ENCODE assay signal across 7 mouse cellular contexts in genomic region chr13:60019291-60020174, GRCm38 (mm10).
A peak's percentile ranks its signal among the peaks of the same experiment; 100 is the strongest.
DNase-seq lines count a peak whose midpoint lies in the region; ATAC-seq and TF ChIP-seq lines count a peak whose summit lies in the region.

No protein-coding gene starts in this region.

- no peaks in the 10 kb centered on the region for H3K27me3 ChIP-seq in heart, adult 2 months (ENCODE audit: control insufficient read depth, insufficient read depth, low read length)

- H3K36me3 ChIP-seq in heart, adult 2 months (ENCODE audit: control insufficient read depth, insufficient read depth, low read length) = peaks cover 2% of the 10 kb centered on the region; the same call in 1 of the 2 replicates

- H3K9ac ChIP-seq in heart, adult 2 months (ENCODE audit: low read depth, low read length) = no peak overlapping the region

- TF ChIP-seq CTCF in heart, adult 2 months (IDR thresholded peaks at IDR 0.05) = no peak

- no peak for TF ChIP-seq POLR2A in heart, adult 2 months (IDR thresholded peaks at IDR 0.05; ENCODE audit: insufficient read depth, low read depth, low read length)

- peak; percentile 93 for DNase-seq in NIH3T3 (ENCODE audit: low read depth)
- peak; percentile 72 for DNase-seq in adrenal gland, postnatal 10 days
- DNase-seq in heart, adult 2 months = peak; percentile 53 to 72
- DNase-seq in kidney, postnatal 25 days = peak; percentile 33 to 59
- DNase-seq in frontal cortex, postnatal 10 days (ENCODE audit: low spot score in 2 of 2) = no peak

- WGBS in heart, adult 2 months = 33% methylated on average over 13 of the region's 13 CpGs

- no peak for TF ChIP-seq EP300 in heart, adult 2 months (IDR thresholded peaks at IDR 0.05; ENCODE audit: insufficient read depth, low read depth, low read length)

- peak overlapping the region; percentile 61 for H3K27ac ChIP-seq in heart, adult 2 months

- ATAC-seq in activated CD4-positive, CD25-positive, alpha-beta regulatory T cell, adult 4 months = no peak
- ATAC-seq in frontal cortex, adult (ENCODE audit: low TSS enrichment) = no peak

- intact Hi-C loops in heart, adult 2 months (cut with DNase I) = loop anchor here (5.0 kb wide), 1 partner anchor 48 kb away; no protein-coding TSS in a partner anchor

- no peaks in the 10 kb centered on the region for H3K79me2 ChIP-seq in heart, adult 2 months (replicated peaks; ENCODE audit: control insufficient read depth, insufficient read depth, low read length)

- H3K4me3 ChIP-seq in heart, adult 2 months = no peak overlapping the region

- peaks cover 3% of the 10 kb centered on the region for H3K4me1 ChIP-seq in heart, adult 2 months (ENCODE audit: control insufficient read depth, insufficient read depth, low read length)

Comparison
In these comparisons a context has a peak if more than half of its experiments do, and no peak if none do; other contexts are left out.
1. DNase-seq: peak in NIH3T3 (single experiment), adrenal gland, postnatal 10 days (single experiment), heart, adult 2 months (2 of 2) and kidney, postnatal 25 days (2 of 2); none in frontal cortex, postnatal 10 days (0 of 2).